Mouse (Mus musculus) telencephalon, adult 2 months (tissue): ENCODE measurements around the gene Golga4.

Experiments used
- DNase-seq: peaks from one replicate; pipeline ENCODE4 v3.0.0-alpha.2; 2011; ENCODE audit warnings: low read depth, low spot score

Golga4 gene

GRCm38 (mm10) chr9:118622376-118623166 is 116.5 kb downstream of the Golga4 start:
- DNase-seq, result no peak

GRCm38 (mm10) chr9:118623483-118623882 is 117.4 kb downstream of the Golga4 start:
- no peak for DNase-seq

GRCm38 (mm10) chr9:118624146-118624545 is 118.1 kb downstream of the Golga4 start:
- no peak for DNase-seq

- DNase-seq, result no peak
Measured at GRCm38 (mm10) chr9:118629763-118630379, 123.8 kb downstream of the Golga4 start.
